ENCODE assay signal across 8 mouse cellular contexts in genomic region chr2:24049344-24049990, GRCm38 (mm10). TPM values are rescaled to one million over a fixed set of nuclear protein-coding genes. Genes with fewer than 3 reads are reported as not detected.
A peak's percentile ranks its signal among the peaks of the same experiment; 100 is the strongest.
DNase-seq lines count a peak whose midpoint lies in the region; ATAC-seq lines count a peak whose summit lies in the region.

Gene Hnmt (minus strand): TSS chr2:24049394.

- 38% methylated on average over 7 of the region's 7 CpGs for WGBS in midbrain, embryonic 15.5 days

- ATAC-seq in midbrain, embryonic 15.5 days (replicated peaks), result no peak
- ATAC-seq in CD4-positive, CD25-positive, alpha-beta regulatory T cell, adult 4 months, result no peak

- peak in 1 of 2 experiments; percentile 20 for DNase-seq in heart, adult 18-20 months
- DNase-seq in heart, postnatal 4 days, result no peak
- no peak for DNase-seq in heart, postnatal 25 days (ENCODE audit: low spot score)
- DNase-seq in left cerebral cortex, postnatal 36 days (ENCODE audit: low spot score in 2 of 2), result no peak
- DNase-seq in urinary bladder, adult 2 months (ENCODE audit: low spot score), result no peak

- peak within 1 kb of the TSS; percentile 28; the same call in 1 of the 2 replicates for H3K9ac ChIP-seq in midbrain, embryonic 15.5 days

- no peaks in the 10 kb centered on the region for H3K36me3 ChIP-seq in midbrain, embryonic 15.5 days (replicated peaks)

- peak within 1 kb of the TSS; percentile 80 for H3K4me3 ChIP-seq in brown adipose tissue, adult 24 weeks (ENCODE audit: insufficient read depth, low read depth, low read length)
- peak within 1 kb of the TSS; percentile 42 for H3K4me3 ChIP-seq in midbrain, embryonic 15.5 days

- peak within 1 kb of the TSS; percentile 56 for H3K4me2 ChIP-seq in midbrain, embryonic 15.5 days

- H3K4me1 ChIP-seq in brown adipose tissue, adult 24 weeks (ENCODE audit: control insufficient read depth, insufficient read depth, insufficient read length, low read length), result no peaks in the 10 kb centered on the region
- H3K4me1 ChIP-seq in midbrain, embryonic 15.5 days, result 0 out of 2 replicates have a peak, but pooled peaks cover 4% of the 10 kb centered on the region

- no peaks in the 10 kb centered on the region for H3K9me3 ChIP-seq in midbrain, embryonic 15.5 days

- no peaks in the 10 kb centered on the region for H3K27me3 ChIP-seq in midbrain, embryonic 15.5 days (replicated peaks)

- intact Hi-C loops in heart, postnatal 25 days (cut with DNase I), result no loop called here
- intact Hi-C loops in left cerebral cortex, postnatal 36 days (cut with DNase I), result no loop called here

- H3K27ac ChIP-seq in brown adipose tissue, adult 24 weeks (replicated peaks; ENCODE audit: low read depth, low read length), result peak within 1 kb of the TSS; percentile 62
- peak within 1 kb of the TSS; percentile 63 for H3K27ac ChIP-seq in midbrain, embryonic 15.5 days

RNA-seq across cellular contexts. Expression of gene Hnmt, which starts in this region (rescaled TPM):
- 10 to 100 TPM; 16.3 to 22.0 TPM for total RNA-seq in heart, adult 18-20 months (2021)
- 1 to 10 TPM; 5.7 to 7.9 TPM for total RNA-seq in heart, postnatal 4 days (2021)
- polyA plus RNA-seq in brown adipose tissue, adult 24 weeks (2012; ENCODE audit: insufficient read depth, insufficient read length, missing spikeins), result 44.7 and 50.9 TPM in 2 replicates
- 10 to 100 TPM; 11.7 to 14.6 TPM for total RNA-seq in heart, postnatal 25 days (2021)
- 10 to 100 TPM; 23.0 to 24.5 TPM for total RNA-seq in left cerebral cortex, postnatal 36 days (2021)
- polyA plus RNA-seq in midbrain, embryonic 15.5 days (2015; fragmentation: Nextera tagmentation; extraction: Ambion mirVana), result 6.5 and 7.9 TPM in 2 replicates
- polyA plus RNA-seq in urinary bladder, adult 2 months (2012; rRNA removed), result 8.3 and 8.5 TPM in 2 replicates
- not detected for polyA plus RNA-seq in CD4-positive, CD25-positive, alpha-beta regulatory T cell, adult 4 months (2017; shearing (Covaris generic))
